Mouse (Mus musculus) liver, postnatal 0 days (tissue): ENCODE results near the gene Srrt. TPM values are rescaled to one million over a fixed set of nuclear protein-coding genes. Genes with fewer than 3 reads are reported as not detected.

ENCODE experiments used
- ATAC-seq: fragments of 200-750 bp; cut with Nextera tagmentation; 2 replicates; pipeline ENCODE4 v1.8.0; 2017; ENCODE audit warnings: mild to moderate bottlenecking, moderate library complexity
- DNase-seq: peaks from one replicate; pipeline ENCODE4 v3.0.0-alpha.2; 2016
- H3K27ac ChIP-seq: fragments of 300-500 bp; sonication (generic); 2 replicates; pipeline ENCODE4 v1.5.1; 2014; ENCODE audit warnings: antibody characterized with exemption, moderate library complexity, mild to moderate bottlenecking, low read depth
- H3K27me3 ChIP-seq: fragments of 300-500 bp; sonication (generic); 2 replicates; pipeline ENCODE4 v1.6.1; 2014; ENCODE audit warnings: low read length, control low read depth, mixed read lengths; ENCODE audit not compliant: insufficient read depth
- H3K36me3 ChIP-seq: fragments of 300-500 bp; sonication (generic); replicated peaks from 2 replicates; pipeline ENCODE4 v1.6.1; 2014; ENCODE audit warnings: mild to moderate bottlenecking, control low read depth, low read length, moderate library complexity, mixed read lengths; ENCODE audit not compliant: insufficient read depth
- H3K4me1 ChIP-seq: fragments of 300-500 bp; sonication (generic); 2 replicates; pipeline ENCODE4 v1.6.1; 2014; ENCODE audit warnings: antibody characterized with exemption, mild to moderate bottlenecking, control low read depth; ENCODE audit not compliant: insufficient read depth
- H3K4me2 ChIP-seq: fragments of 300-500 bp; sonication (generic); 2 replicates; pipeline ENCODE4 v1.6.1; 2014; ENCODE audit warnings: low read depth, mild to moderate bottlenecking, low read length, moderate library complexity, mixed read lengths
- H3K4me3 ChIP-seq: fragments of 300-500 bp; sonication (generic); 2 replicates; pipeline ENCODE4 v1.5.1; 2014; ENCODE audit warnings: low read depth, low read length
- H3K9ac ChIP-seq: fragments of 300-500 bp; sonication (generic); replicated peaks from 2 replicates; pipeline ENCODE4 v1.6.1; 2014; ENCODE audit warnings: mild to moderate bottlenecking, moderate library complexity
- H3K9me3 ChIP-seq: fragments of 300-500 bp; sonication (generic); 2 replicates; pipeline ENCODE4 v1.6.1; 2016; ENCODE audit warnings: mild to moderate bottlenecking, control low read depth, low read length, mixed read lengths
- CTCF ChIP-seq: sonication (generic); IDR thresholded peaks from 2 replicates; pipeline ENCODE4 v1.5.1; 2016; ENCODE audit warnings: antibody characterized with exemption, low read depth
- EP300 ChIP-seq: IDR thresholded peaks from 2 replicates; pipeline ENCODE4 v1.6.1; 2016; ENCODE audit warnings: antibody characterized with exemption, low read depth, mild to moderate bottlenecking
- WGBS: fragments of 180-500 bp; shearing (Covaris S2); extraction: QIAGEN DNeasy Blood & Tissue Kit; methylation state at CpG from one replicate; pipeline ENCODE4 v1.1.7; 2014; ENCODE audit not compliant: insufficient replicate concordance; 5-methylcytosine and 5-hydroxymethylcytosine counted together
- polyA plus RNA-seq: library from polyadenylated mRNA; unstranded; fragments of >200 nt; fragmentation: Nextera tagmentation; extraction: Ambion mirVana; gene quantifications from 2 replicates; pipeline ENCODE4 v1.2.1, GENCODE M21; 2015

Srrt gene
- polyA plus RNA-seq, 1 experiment from 2014 or later = 28.2 TPM

- TF ChIP-seq CTCF (no peak), EP300 (no peak)
- peaks cover 10% of the 10 kb centered on the region; the same call in 1 of the 2 replicates for H3K4me1 ChIP-seq
- WGBS = 78% methylated on average over 1 of the region's 1 CpGs
- peak overlapping the region; percentile 85 for H3K27ac ChIP-seq
- ATAC-seq (no peak), DNase-seq (no peak)
- no peak overlapping the region for H3K9ac ChIP-seq
- H3K4me3 ChIP-seq = no peak overlapping the region
- H3K9me3 ChIP-seq = no peaks in the 10 kb centered on the region
- peaks cover 36% of the 10 kb centered on the region for H3K27me3 ChIP-seq
- H3K36me3 ChIP-seq = no peaks in the 10 kb centered on the region
- 0 out of 2 replicates have a peak overlapping the region, but pooled peaks have one; percentile 22 for H3K4me2 ChIP-seq
Observed at GRCm38 (mm10) chr5:137346388-137346787, 38.9 kb upstream of the Srrt start.

GRCm38 (mm10) chr5:137345821-137346220 lies 38.3 kb upstream of the Srrt start:
- no peak overlapping the region for H3K4me3 ChIP-seq
- no peaks in the 10 kb centered on the region for H3K36me3 ChIP-seq
- 0 out of 2 replicates have a peak overlapping the region, but pooled peaks have one; percentile 22 for H3K4me2 ChIP-seq
- H3K9ac ChIP-seq = no peak overlapping the region
- DNase-seq (peak; percentile 67), ATAC-seq (peak; percentile 77)
- H3K9me3 ChIP-seq = no peaks in the 10 kb centered on the region
- WGBS = 22% methylated on average over 9 of the region's 9 CpGs
- H3K27ac ChIP-seq = peak overlapping the region; percentile 85; the same call in 1 of the 2 replicates
- peaks cover 10% of the 10 kb centered on the region; the same call in 1 of the 2 replicates for H3K4me1 ChIP-seq
- peaks cover 30% of the 10 kb centered on the region for H3K27me3 ChIP-seq
- TF ChIP-seq EP300 (no peak), CTCF (no peak)

DNA sequence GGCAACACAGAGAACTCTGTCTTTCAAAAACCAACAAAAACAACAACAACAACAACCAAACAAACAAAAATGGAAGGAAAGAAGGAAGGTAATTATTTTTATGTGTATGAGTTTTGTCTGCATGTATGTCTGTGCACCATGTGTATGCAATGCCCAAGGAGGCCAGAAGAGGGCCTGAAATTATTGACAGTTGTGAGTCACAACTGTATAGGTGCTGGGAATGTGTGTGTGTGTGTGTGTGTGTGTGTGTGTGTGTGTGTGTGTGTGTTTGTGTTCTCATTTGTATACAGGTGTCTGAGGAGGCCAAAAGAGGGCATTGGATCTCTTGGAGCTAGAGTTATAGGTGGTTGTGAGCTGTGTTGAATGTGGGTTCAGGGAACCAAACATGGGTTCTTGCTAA lies 36.4 kb upstream of the Srrt start:
- H3K4me2 ChIP-seq = no peak overlapping the region
- no peak for ATAC-seq
- H3K4me1 ChIP-seq = peaks cover 17% of the 10 kb centered on the region
- no peak overlapping the region for H3K27ac ChIP-seq
- peaks cover 14% of the 10 kb centered on the region for H3K27me3 ChIP-seq
- no peak for DNase-seq
- H3K9me3 ChIP-seq = no peaks in the 10 kb centered on the region
- H3K4me3 ChIP-seq = no peak overlapping the region
- no peaks in the 10 kb centered on the region for H3K36me3 ChIP-seq
- TF ChIP-seq CTCF = peak; percentile 35
- TF ChIP-seq EP300 = no peak
- H3K9ac ChIP-seq = no peak overlapping the region

GRCm38 (mm10) chr5:137343412-137343811 lies 35.9 kb upstream of the Srrt start:
- Histone ChIP-seq H3K36me3 (no peaks in the 10 kb centered on the region), H3K4me3 (no peak overlapping the region), H3K9ac (no peak overlapping the region), H3K4me1 (peaks cover 19% of the 10 kb centered on the region), H3K4me2 (no peak overlapping the region), H3K27me3 (peaks cover 10% of the 10 kb centered on the region; the same call in 1 of the 2 replicates), H3K27ac (no peak overlapping the region), H3K9me3 (no peaks in the 10 kb centered on the region)
- TF ChIP-seq EP300 (no peak), CTCF (no peak)
- WGBS = 93% methylated on average over 5 of the region's 5 CpGs
- ATAC-seq (no peak), DNase-seq (no peak)

DNA sequence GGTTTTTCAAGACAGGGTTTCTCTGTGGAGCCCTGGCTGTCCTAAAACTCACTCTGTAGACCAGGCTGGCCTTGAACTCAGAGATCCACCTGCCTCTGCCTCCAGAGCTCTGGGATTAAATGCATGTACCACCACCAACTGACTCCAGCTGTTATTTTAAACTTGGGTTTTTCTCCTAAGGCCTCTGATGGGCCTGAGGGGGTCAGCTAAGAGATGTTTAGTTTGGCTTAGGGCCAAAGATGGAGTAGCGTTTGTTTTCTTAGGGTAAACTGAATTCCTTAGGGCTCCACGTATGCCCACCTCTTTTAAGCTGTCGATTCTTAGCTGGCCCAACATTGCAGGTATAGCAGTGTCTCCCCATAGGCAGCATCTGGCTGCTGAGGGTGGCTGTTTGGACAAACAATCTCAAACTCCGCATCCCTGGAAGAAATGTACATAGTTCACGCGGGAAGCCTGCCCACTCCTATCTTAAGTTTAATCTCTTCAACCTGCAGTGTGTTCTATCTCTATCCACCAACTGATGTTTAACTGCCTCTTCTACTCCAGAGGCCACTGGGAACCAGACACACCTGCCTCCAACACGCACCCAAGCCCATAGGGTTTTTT lies 35.0 kb upstream of the Srrt start:
- ATAC-seq (no peak), DNase-seq (no peak)

DNA sequence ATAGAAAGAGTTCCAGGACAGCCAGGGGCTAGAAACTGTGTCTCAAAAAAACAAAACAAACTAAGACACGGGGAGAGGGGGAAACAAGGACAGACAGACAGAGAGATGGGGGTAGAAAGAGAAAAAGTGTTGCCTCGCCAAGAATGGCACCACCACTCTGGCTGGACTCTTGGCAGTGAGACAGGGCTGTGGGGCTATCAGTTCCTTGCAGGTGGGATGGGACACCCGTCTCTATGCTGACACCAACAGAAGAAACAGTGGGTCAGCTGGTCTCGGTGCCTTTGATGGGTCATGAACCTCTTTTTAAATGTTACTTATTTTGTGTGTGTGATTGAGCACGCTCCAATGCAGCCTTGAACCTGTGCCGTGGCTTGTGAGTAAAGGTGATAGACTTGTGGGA lies 32.7 kb upstream of the Srrt start:
- ATAC-seq (no peak), DNase-seq (no peak)
- no peak overlapping the region for H3K4me3 ChIP-seq
- H3K9ac ChIP-seq = no peak overlapping the region
- H3K9me3 ChIP-seq = no peaks in the 10 kb centered on the region
- no peak overlapping the region for H3K27ac ChIP-seq
- no peak for TF ChIP-seq EP300
- 0 out of 2 replicates have a peak, but pooled peaks cover 2% of the 10 kb centered on the region for H3K27me3 ChIP-seq
- 63% methylated on average over 6 of the region's 6 CpGs for WGBS
- no peak overlapping the region for H3K4me2 ChIP-seq
- H3K36me3 ChIP-seq = no peaks in the 10 kb centered on the region
- H3K4me1 ChIP-seq = peaks cover 20% of the 10 kb centered on the region

More for the DNA sequence above, 35.0 kb upstream of the Srrt start:
- 50% methylated on average over 7 of the region's 7 CpGs for WGBS
- H3K27ac ChIP-seq = no peak overlapping the region
- TF ChIP-seq CTCF (no peak), EP300 (no peak)
- H3K27me3 ChIP-seq = 0 out of 2 replicates have a peak, but pooled peaks cover 2% of the 10 kb centered on the region
- H3K9me3 ChIP-seq = no peaks in the 10 kb centered on the region
- peaks cover 19% of the 10 kb centered on the region for H3K4me1 ChIP-seq
- no peak overlapping the region for H3K4me3 ChIP-seq
- H3K4me2 ChIP-seq = no peak overlapping the region
- no peaks in the 10 kb centered on the region for H3K36me3 ChIP-seq
- no peak overlapping the region for H3K9ac ChIP-seq
